Mouse (Mus musculus): Measurements from ENCODE around the gene Hps6. TPM values are rescaled to one million over a fixed set of nuclear protein-coding genes. Genes with fewer than 3 reads are reported as not detected.

The Hps6 gene
- total RNA-seq, 2 experiments from 2014 or later, result 4.9 to 5.5 TPM

- DNase-seq (ENCODE audit: low spot score in 2 of 2), result peak; percentile 59 to 66
These were observed 41.1 kb downstream of the Hps6 start, which contains the start of gene Pprc1 for GRCm38 (mm10) chr19:46044271-46044992. Gene Pprc1 (plus strand): TSS chr19:46044886.

GRCm38 (mm10) chr19:46044993-46045695, 41.8 kb downstream of the Hps6 start, which contains the start of gene Ldb1:
Gene Ldb1 (minus strand): TSS chr19:46045214.
- peak; percentile 64 to 81 for DNase-seq (ENCODE audit: low spot score in 2 of 2)

- peak in 1 of 2 experiments; percentile 53 for DNase-seq (ENCODE audit: low spot score in 2 of 2)
These were observed 42.5 kb downstream of the Hps6 start for GRCm38 (mm10) chr19:46045696-46046311.

- no peak for DNase-seq (ENCODE audit: low spot score in 2 of 2)
These were observed 43.3 kb downstream of the Hps6 start for GRCm38 (mm10) chr19:46046621-46047025.

GRCm38 (mm10) chr19:46047426-46047825, 44.1 kb downstream of the Hps6 start:
- DNase-seq (ENCODE audit: low spot score in 2 of 2), result no peak

GRCm38 (mm10) chr19:46049129-46049528, 45.8 kb downstream of the Hps6 start:
- DNase-seq (ENCODE audit: low spot score in 2 of 2), result no peak

- no peak for DNase-seq (ENCODE audit: low spot score in 2 of 2)
These were observed 47.2 kb downstream of the Hps6 start for GRCm38 (mm10) chr19:46050462-46050861.

Other genes starting within 250 kb of the Hps6 start
- 10 to 100 TPM; 54.7 to 64.1 TPM for gene Mgea5, start 219.7 kb upstream of the Hps6 start, total RNA-seq (2021)
- gene Kcnip2, start 187.4 kb upstream of the Hps6 start, total RNA-seq (2021), result under 1 TPM; 0.52 to 0.54 TPM
- 10 to 100 TPM; 16.0 to 19.0 TPM for gene Armh3, start 5.0 kb upstream of the Hps6 start, total RNA-seq (2021)
- 10 to 100 TPM; 35.3 to 43.9 TPM for gene Pprc1, start 41.4 kb downstream of the Hps6 start, total RNA-seq (2021)
- gene Ldb1, start 41.7 kb downstream of the Hps6 start, total RNA-seq (2021), result 10 to 100 TPM; 75.3 to 85.3 TPM
- gene Nolc1, start 72.4 kb downstream of the Hps6 start, total RNA-seq (2021), result 10 to 100 TPM; 31.6 to 34.3 TPM
- not detected for gene Elovl3, start 128.4 kb downstream of the Hps6 start, total RNA-seq (2021)
- gene Pitx3, start 144.8 kb downstream of the Hps6 start, total RNA-seq (2021), result 10 to 100 TPM; 32.2 to 36.1 TPM
- 10 to 100 TPM; 76.4 to 86.9 TPM for gene Gbf1, start 149.0 kb downstream of the Hps6 start, total RNA-seq (2021)